Mouse (Mus musculus): ENCODE measurements around the gene Syt9.

Syt9 gene

GRCm38 (mm10) chr7:107547872-107548271, 177.3 kb downstream of the Syt9 start:
- no peak for DNase-seq

- DNase-seq, result no peak
These were observed 182.9 kb downstream of the Syt9 start for GRCm38 (mm10) chr7:107553461-107553860.

GRCm38 (mm10) chr7:107555906-107556305, 185.4 kb downstream of the Syt9 start:
- DNase-seq, result peak in 1 of 2 experiments; percentile 35

GRCm38 (mm10) chr7:107560675-107561074, 190.1 kb downstream of the Syt9 start:
- no peak for DNase-seq

GRCm38 (mm10) chr7:107561584-107561983, 191.1 kb downstream of the Syt9 start:
- no peak for DNase-seq

- no peak for DNase-seq
These were observed 193.2 kb downstream of the Syt9 start for GRCm38 (mm10) chr7:107563727-107564126.

GRCm38 (mm10) chr7:107567261-107567671, 196.7 kb downstream of the Syt9 start, which contains the start of gene Olfml1:
Olfml1 (plus strand) TSS chr7:107567446.
- DNase-seq, result peak; percentile 45 to 65

GRCm38 (mm10) chr7:107567674-107568073, 197.1 kb downstream of the Syt9 start:
- no peak for DNase-seq

- no peak for DNase-seq
These were observed 198.4 kb downstream of the Syt9 start for GRCm38 (mm10) chr7:107568971-107569370.

- no peak for DNase-seq
These were observed 203.3 kb downstream of the Syt9 start for GRCm38 (mm10) chr7:107573856-107574255.

- DNase-seq, result no peak
These were observed 203.7 kb downstream of the Syt9 start for GRCm38 (mm10) chr7:107574276-107574675.

- DNase-seq, result peak in 1 of 2 experiments; percentile 40
These were observed 222.1 kb downstream of the Syt9 start for GRCm38 (mm10) chr7:107592641-107593040.

GRCm38 (mm10) chr7:107593904-107594303, 223.4 kb downstream of the Syt9 start:
- DNase-seq, result no peak

GRCm38 (mm10) chr7:107594325-107594856, 223.9 kb downstream of the Syt9 start:
- DNase-seq, result peak; percentile 61 to 72

- DNase-seq, result peak; percentile 98
These were observed 224.4 kb downstream of the Syt9 start, which contains the start of gene Ppfibp2 for GRCm38 (mm10) chr7:107594857-107595402. Ppfibp2 (plus strand) TSS chr7:107595207.

GRCm38 (mm10) chr7:107595426-107595825, 224.9 kb downstream of the Syt9 start:
- DNase-seq, result peak; percentile 10 to 36

GRCm38 (mm10) chr7:107596753-107597152, 226.2 kb downstream of the Syt9 start:
- DNase-seq, result peak in 1 of 2 experiments; percentile 31

- DNase-seq, result no peak
These were observed 227.4 kb downstream of the Syt9 start for GRCm38 (mm10) chr7:107597956-107598355.

Data from kidney, postnatal 25 days (tissue).